8 mouse cellular contexts compared by ENCODE assay signal in the genomic region with DNA sequence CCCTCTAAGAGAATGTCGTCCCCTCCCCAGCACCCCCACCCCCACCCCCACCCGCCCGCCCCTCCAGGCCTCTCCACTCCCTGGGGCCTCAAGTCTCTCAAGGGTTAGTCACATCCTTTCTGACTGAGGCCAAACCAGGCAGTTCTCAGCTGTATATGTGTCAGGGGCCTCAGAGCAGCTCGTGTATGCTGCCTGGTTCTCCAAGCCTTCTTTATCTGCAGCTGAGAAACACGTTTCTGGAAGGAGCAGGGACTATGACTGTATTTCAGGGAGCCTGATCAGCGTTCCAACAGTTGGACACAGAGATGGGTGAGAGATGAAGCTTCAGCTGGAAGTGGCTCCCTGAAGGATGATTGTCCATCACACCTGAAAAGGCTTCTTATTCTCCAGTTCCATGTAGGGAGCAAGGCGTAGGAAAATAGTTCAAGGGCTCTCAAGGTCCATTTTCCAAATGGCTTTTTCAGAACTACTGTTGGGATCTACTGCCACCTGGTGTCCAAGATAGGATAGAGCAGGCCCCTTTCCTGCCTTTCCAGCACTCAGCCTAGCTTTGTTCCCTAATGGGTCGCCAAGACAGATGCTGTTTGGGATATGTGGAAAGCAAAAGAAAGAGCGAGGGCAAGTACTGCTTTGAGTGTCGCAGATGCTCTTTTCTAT. TPM values are rescaled to one million over a fixed set of nuclear protein-coding genes. Genes with fewer than 3 reads are reported as not detected.
DNase-seq lines count a peak whose midpoint lies in the region; ATAC-seq and TF ChIP-seq lines count a peak whose summit lies in the region.

No protein-coding gene starts in this region.

- H3K4me1 ChIP-seq in embryonic facial prominence, embryonic 11.5 days (ENCODE audit: control insufficient read depth, insufficient read depth, low read length), result no peaks in the 10 kb centered on the region
- H3K4me1 ChIP-seq in heart, adult 2 months (ENCODE audit: control insufficient read depth, insufficient read depth, low read length), result peaks cover 2% of the 10 kb centered on the region; the same call in 1 of the 2 replicates
- no peaks in the 10 kb centered on the region for H3K4me1 ChIP-seq in kidney, embryonic 14.5 days (ENCODE audit: control insufficient read depth, insufficient read depth, low read length)
- no peaks in the 10 kb centered on the region for H3K4me1 ChIP-seq in limb, embryonic 15.5 days
- H3K4me1 ChIP-seq in stomach, embryonic 15.5 days, result no peaks in the 10 kb centered on the region

- no peaks in the 10 kb centered on the region for H3K36me3 ChIP-seq in embryonic facial prominence, embryonic 11.5 days (replicated peaks; ENCODE audit: control insufficient read depth, insufficient read depth, low read depth, low read length)
- H3K36me3 ChIP-seq in heart, adult 2 months (ENCODE audit: control insufficient read depth, insufficient read depth, low read length), result no peaks in the 10 kb centered on the region
- no peaks in the 10 kb centered on the region for H3K36me3 ChIP-seq in kidney, embryonic 14.5 days (ENCODE audit: control insufficient read depth, insufficient read depth, low read length)
- H3K36me3 ChIP-seq in limb, embryonic 15.5 days, result no peaks in the 10 kb centered on the region
- no peaks in the 10 kb centered on the region for H3K36me3 ChIP-seq in stomach, embryonic 15.5 days

- DNase-seq in 3134 (ENCODE audit: extremely low read depth, insufficient read length, low spot score), result peak; percentile 36
- DNase-seq in adrenal gland, adult 18-20 months (ENCODE audit: low spot score in 2 of 2), result peak; percentile 48 to 55
- peak; percentile 81 for DNase-seq in embryonic facial prominence, embryonic 11.5 days (ENCODE audit: low spot score)
- peak; percentile 59 to 64 for DNase-seq in heart, adult 2 months
- DNase-seq in naive thymus-derived CD4-positive, alpha-beta T cell, adult 2 months (ENCODE audit: low read depth), result peak; percentile 64

- no peaks in the 10 kb centered on the region for H3K79me2 ChIP-seq in heart, adult 2 months (replicated peaks; ENCODE audit: control insufficient read depth, insufficient read depth, low read length)

- H3K4me3 ChIP-seq in embryonic facial prominence, embryonic 11.5 days (ENCODE audit: low read depth, low read length), result no peak overlapping the region
- no peak overlapping the region for H3K4me3 ChIP-seq in heart, adult 2 months
- H3K4me3 ChIP-seq in kidney, embryonic 14.5 days (ENCODE audit: low read length), result no peak overlapping the region
- no peak overlapping the region for H3K4me3 ChIP-seq in limb, embryonic 15.5 days
- H3K4me3 ChIP-seq in stomach, embryonic 15.5 days (replicated peaks), result no peak overlapping the region

- H3K9me3 ChIP-seq in embryonic facial prominence, embryonic 11.5 days (replicated peaks; ENCODE audit: control insufficient read depth, low read length), result no peaks in the 10 kb centered on the region
- no peaks in the 10 kb centered on the region for H3K9me3 ChIP-seq in kidney, embryonic 14.5 days (ENCODE audit: control insufficient read depth, low read length)
- H3K9me3 ChIP-seq in limb, embryonic 15.5 days, result no peaks in the 10 kb centered on the region
- H3K9me3 ChIP-seq in stomach, embryonic 15.5 days, result no peaks in the 10 kb centered on the region

- intact Hi-C loops in heart, adult 2 months (cut with DNase I), result loop anchor here (1.0 to 5.0 kb wide), 4 partner anchors 57 to 197 kb away; partner anchors contain the start of genes Foxo4, Med12 and Zmym3

- no peak overlapping the region for H3K4me2 ChIP-seq in embryonic facial prominence, embryonic 11.5 days (ENCODE audit: low read depth, low read length)
- H3K4me2 ChIP-seq in kidney, embryonic 14.5 days (replicated peaks; ENCODE audit: low read depth, low read length), result no peak overlapping the region
- no peak overlapping the region for H3K4me2 ChIP-seq in limb, embryonic 15.5 days
- H3K4me2 ChIP-seq in stomach, embryonic 15.5 days, result no peak overlapping the region

- TF ChIP-seq EP300 in heart, adult 2 months (IDR thresholded peaks at IDR 0.05; ENCODE audit: insufficient read depth, low read depth, low read length), result no peak

- no peak for ATAC-seq in embryonic facial prominence, embryonic 11.5 days (replicated peaks; ENCODE audit: insufficient number of reproducible peaks, low FRiP score, low TSS enrichment, low read depth)
- ATAC-seq in kidney, embryonic 14.5 days (ENCODE audit: low FRiP score, low TSS enrichment), result no peak
- no peak for ATAC-seq in limb, embryonic 15.5 days (ENCODE audit: insufficient number of reproducible peaks, low FRiP score, low TSS enrichment, low read depth)
- ATAC-seq in stomach, embryonic 15.5 days (ENCODE audit: insufficient read depth, low FRiP score, low read depth), result no peak

- H3K27me3 ChIP-seq in embryonic facial prominence, embryonic 11.5 days (ENCODE audit: control insufficient read depth, insufficient read depth, low read length), result no peaks in the 10 kb centered on the region
- no peaks in the 10 kb centered on the region for H3K27me3 ChIP-seq in heart, adult 2 months (ENCODE audit: control insufficient read depth, insufficient read depth, low read length)
- H3K27me3 ChIP-seq in kidney, embryonic 14.5 days (ENCODE audit: control insufficient read depth, insufficient read depth, low read length), result no peaks in the 10 kb centered on the region; the same call in 1 of the 2 replicates
- H3K27me3 ChIP-seq in limb, embryonic 15.5 days, result peaks cover 10% of the 10 kb centered on the region; the same call in 1 of the 2 replicates
- H3K27me3 ChIP-seq in stomach, embryonic 15.5 days (replicated peaks), result no peaks in the 10 kb centered on the region

- WGBS in embryonic facial prominence, embryonic 11.5 days, result 16% methylated on average over 8 of the region's 10 CpGs
- 27% methylated on average over 10 of the region's 10 CpGs for WGBS in heart, adult 2 months
- WGBS in kidney, embryonic 14.5 days, result 43% methylated on average over 10 of the region's 10 CpGs
- WGBS in limb, embryonic 15.5 days, result 27% methylated on average over 10 of the region's 10 CpGs
- WGBS in stomach, embryonic 15.5 days, result 32% methylated on average over 10 of the region's 10 CpGs

- TF ChIP-seq CTCF in heart, adult 2 months (IDR thresholded peaks at IDR 0.05), result peak; percentile 99

- H3K27ac ChIP-seq in embryonic facial prominence, embryonic 11.5 days (replicated peaks; ENCODE audit: low read depth, low read length), result no peak overlapping the region
- H3K27ac ChIP-seq in heart, adult 2 months, result no peak overlapping the region
- peak overlapping the region; percentile 37; the same call in 1 of the 2 replicates for H3K27ac ChIP-seq in kidney, embryonic 14.5 days (ENCODE audit: low read depth, low read length)
- H3K27ac ChIP-seq in limb, embryonic 15.5 days, result peak overlapping the region; percentile 67
- peak overlapping the region; percentile 71 for H3K27ac ChIP-seq in stomach, embryonic 15.5 days

- TF ChIP-seq POLR2A in heart, adult 2 months (IDR thresholded peaks at IDR 0.05; ENCODE audit: insufficient read depth, low read depth, low read length), result no peak

- no peak overlapping the region for H3K9ac ChIP-seq in embryonic facial prominence, embryonic 11.5 days (replicated peaks; ENCODE audit: low read length)
- H3K9ac ChIP-seq in heart, adult 2 months (ENCODE audit: low read depth, low read length), result no peak overlapping the region
- no peak overlapping the region; the same call in 1 of the 2 replicates for H3K9ac ChIP-seq in kidney, embryonic 14.5 days (ENCODE audit: low read depth, low read length)
- H3K9ac ChIP-seq in limb, embryonic 15.5 days, result no peak overlapping the region
- no peak overlapping the region for H3K9ac ChIP-seq in stomach, embryonic 15.5 days

RNA-seq across cellular contexts. Expression of gene Nlgn3, which starts 30.5 kb away (rescaled TPM):
- 10 to 100 TPM in 1 of 2 experiments, 1 to 10 TPM in 1; 5.7 to 15.9 TPM for total RNA-seq in adrenal gland, adult 18-20 months (2021)
- polyA plus RNA-seq in embryonic facial prominence, embryonic 11.5 days (2014; fragmentation: Nextera tagmentation; extraction: Ambion mirVana), result 14.2 and 15.6 TPM in 2 replicates
- 1 to 10 TPM in 1 of 2 experiments, under 1 TPM in 1; 0.42 to 1.0 TPM for total RNA-seq in heart, adult 2 months (2021)
- 0.20 and 1.1 TPM in 2 replicates for polyA plus RNA-seq in heart, adult 2 months (2012; rRNA removed)
- 3.7 and 7.8 TPM in 2 replicates for polyA plus RNA-seq in kidney, embryonic 14.5 days (2014; fragmentation: Nextera tagmentation; extraction: Ambion mirVana)
- 12.9 and 14.3 TPM in 2 replicates for polyA plus RNA-seq in limb, embryonic 15.5 days (2015; fragmentation: Nextera tagmentation; extraction: Ambion mirVana)
- 4.7 and 5.6 TPM in 2 replicates for polyA plus RNA-seq in stomach, embryonic 15.5 days (2015; fragmentation: Nextera tagmentation; extraction: Ambion mirVana)

RNA-seq across cellular contexts. Expression of gene Gjb1, which starts 46.7 kb away (rescaled TPM):
- total RNA-seq in adrenal gland, adult 18-20 months (2021), result not detected
- 0.18 and 0.40 TPM in 2 replicates for polyA plus RNA-seq in embryonic facial prominence, embryonic 11.5 days (2014; fragmentation: Nextera tagmentation; extraction: Ambion mirVana)
- total RNA-seq in heart, adult 2 months (2021), result not detected
- 0.12 and 0.56 TPM in 2 replicates for polyA plus RNA-seq in heart, adult 2 months (2012; rRNA removed)
- polyA plus RNA-seq in kidney, embryonic 14.5 days (2014; fragmentation: Nextera tagmentation; extraction: Ambion mirVana), result 8.8 and 10.2 TPM in 2 replicates
- polyA plus RNA-seq in limb, embryonic 15.5 days (2015; fragmentation: Nextera tagmentation; extraction: Ambion mirVana), result 0.15 and 0.21 TPM in 2 replicates
- polyA plus RNA-seq in stomach, embryonic 15.5 days (2015; fragmentation: Nextera tagmentation; extraction: Ambion mirVana), result 29.2 and 32.0 TPM in 2 replicates

RNA-seq across cellular contexts. Expression of gene Med12, which starts 55.7 kb away (rescaled TPM):
- total RNA-seq in adrenal gland, adult 18-20 months (2021), result 10 to 100 TPM; 32.0 to 33.4 TPM
- 27.8 and 32.3 TPM in 2 replicates for polyA plus RNA-seq in embryonic facial prominence, embryonic 11.5 days (2014; fragmentation: Nextera tagmentation; extraction: Ambion mirVana)
- 10 to 100 TPM; 20.2 to 21.2 TPM for total RNA-seq in heart, adult 2 months (2021)
- polyA plus RNA-seq in heart, adult 2 months (2012; rRNA removed), result 61.9 and 76.3 TPM in 2 replicates
- polyA plus RNA-seq in kidney, embryonic 14.5 days (2014; fragmentation: Nextera tagmentation; extraction: Ambion mirVana), result 42.0 and 51.5 TPM in 2 replicates
- polyA plus RNA-seq in limb, embryonic 15.5 days (2015; fragmentation: Nextera tagmentation; extraction: Ambion mirVana), result 28.7 and 30.5 TPM in 2 replicates
- polyA plus RNA-seq in stomach, embryonic 15.5 days (2015; fragmentation: Nextera tagmentation; extraction: Ambion mirVana), result 23.7 and 29.6 TPM in 2 replicates

Comparison
In these comparisons a context has a peak if more than half of its experiments do, and no peak if none do; other contexts are left out.
1. H3K27ac ChIP-seq: peak in kidney, embryonic 14.5 days (single experiment), limb, embryonic 15.5 days (single experiment) and stomach, embryonic 15.5 days (single experiment); none in embryonic facial prominence, embryonic 11.5 days (single experiment) and heart, adult 2 months (single experiment).
2. Peak in every context shown above with its lines, with median percentiles within 50 percentile points of each other: DNase-seq.